Mouse (Mus musculus) limb, embryonic 14.5 days (tissue): ENCODE data around the gene Ankrd65. TPM values are rescaled to one million over a fixed set of nuclear protein-coding genes. Genes with fewer than 3 reads are reported as not detected.

Experiments
- ATAC-seq: fragments of 200-750 bp; cut with Nextera tagmentation; 2 replicates; pipeline ENCODE4 v1.8.0; 2017; ENCODE audit warnings: low read depth, moderate number of reproducible peaks, moderate TSS enrichment; ENCODE audit not compliant: low FRiP score
- DNase-seq: peaks from one replicate; pipeline ENCODE4 v3.0.0-alpha.2; 2015; ENCODE audit warnings: low spot score
- H3K27ac ChIP-seq: fragments of 300-500 bp; sonication (generic); replicated peaks from 2 replicates; pipeline ENCODE4 v1.5.1; 2014; ENCODE audit warnings: low read depth, mild to moderate bottlenecking, low read length, moderate library complexity, mixed read lengths
- H3K27me3 ChIP-seq: fragments of 300-500 bp; sonication (generic); 2 replicates; pipeline ENCODE4 v1.6.1; 2014; ENCODE audit warnings: low read length, mixed read lengths; ENCODE audit not compliant: control insufficient read depth, insufficient read depth
- H3K36me3 ChIP-seq: fragments of 300-500 bp; sonication (generic); 2 replicates; pipeline ENCODE4 v1.6.1; 2014; ENCODE audit warnings: mild to moderate bottlenecking, low read length, moderate library complexity, mixed read lengths; ENCODE audit not compliant: control insufficient read depth, insufficient read depth
- H3K4me1 ChIP-seq: fragments of 300-500 bp; sonication (generic); 2 replicates; pipeline ENCODE4 v1.6.1; 2014; ENCODE audit warnings: antibody characterized with exemption, low read length, mixed read lengths; ENCODE audit not compliant: control insufficient read depth, insufficient read depth
- H3K4me2 ChIP-seq: fragments of 300-500 bp; sonication (generic); replicated peaks from 2 replicates; pipeline ENCODE4 v1.6.1; 2014; ENCODE audit warnings: low read depth, mild to moderate bottlenecking, low read length, moderate library complexity; ENCODE audit not compliant: severe bottlenecking
- H3K4me3 ChIP-seq: fragments of 300-500 bp; sonication (generic); replicated peaks from 2 replicates; pipeline ENCODE4 v1.5.1; 2014; ENCODE audit warnings: low read length
- H3K9ac ChIP-seq: fragments of 300-500 bp; sonication (generic); 2 replicates; pipeline ENCODE4 v1.6.1; 2014; ENCODE audit warnings: mild to moderate bottlenecking, low read depth, low read length, moderate library complexity; ENCODE audit not compliant: severe bottlenecking
- H3K9me3 ChIP-seq: fragments of 300-500 bp; sonication (generic); 2 replicates; pipeline ENCODE4 v1.6.1; 2016; ENCODE audit warnings: low read length; ENCODE audit not compliant: control insufficient read depth
- POLR2A ChIP-seq: fragments of 200-500 bp; IDR thresholded peaks from 2 replicates; pipeline ENCODE4 v1.8.0; 2012; ENCODE audit warnings: inconsistent platforms, mild to moderate bottlenecking, moderate library complexity, borderline replicate concordance; ENCODE audit not compliant: insufficient read depth, insufficient read length; ENCODE audit errors: extremely low read depth
- WGBS: fragments of 180-500 bp; shearing (Covaris S2); extraction: QIAGEN DNeasy Blood & Tissue Kit; methylation state at CpG from one replicate; pipeline ENCODE4 v1.1.7; 2014; 5-methylcytosine and 5-hydroxymethylcytosine counted together
- polyA plus RNA-seq, 2 experiments: library from polyadenylated mRNA; depleted of rRNA in 1 of 2; stranded (reverse) in 1 of 2; unstranded in 1 of 2; fragments of >200 nt; fragmentation: Nextera tagmentation in 1 of 2; extraction: Ambion mirVana in 1 of 2; gene quantifications; 2 replicates each; pipeline versions ENCODE4 v1.2.1 to v1.2.3; 2012 to 2014

Gene Ankrd65
- polyA plus RNA-seq, 2 experiments = not detected

DNA sequence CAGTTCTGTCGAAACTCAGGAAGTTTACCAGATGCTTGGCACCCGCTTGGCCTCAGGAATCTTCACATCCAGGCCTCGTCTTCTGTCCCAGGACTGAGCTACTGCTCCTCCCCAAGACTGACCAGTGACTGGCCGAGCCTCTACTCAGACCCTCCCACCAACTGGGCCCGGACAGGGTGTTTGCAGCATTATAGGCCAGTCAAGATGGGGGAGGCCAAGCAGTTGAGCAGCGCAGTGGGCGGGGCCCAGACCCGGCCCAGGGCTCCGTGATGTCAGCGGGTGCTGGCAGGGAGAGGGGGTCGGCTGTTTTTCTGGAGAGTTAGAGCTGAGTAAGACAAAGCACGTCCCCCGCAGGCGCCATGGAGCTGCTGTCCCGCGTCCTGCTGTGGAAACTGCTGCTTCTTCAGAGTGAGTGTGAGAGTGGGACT lies 49.3 kb downstream of the Ankrd65 start, which contains the start of gene Mxra8:
Gene Mxra8 (plus strand): TSS at position 198 of the 428 bp plus-strand sequence.
- peaks cover 21% of the 10 kb centered on the region for H3K36me3 ChIP-seq
- H3K4me3 ChIP-seq = peak within 1 kb of the TSS; percentile 48
- peaks cover 24% of the 10 kb centered on the region for H3K4me1 ChIP-seq
- ATAC-seq = peak; percentile 82
- DNase-seq = peak; percentile 82
- peak within 1 kb of the TSS; percentile 68 for H3K4me2 ChIP-seq
- peak within 1 kb of the TSS; percentile 62 for H3K9ac ChIP-seq
- 4% methylated on average over 16 of the region's 16 CpGs for WGBS
- TF ChIP-seq POLR2A = 0 out of 2 replicates have a peak, but pooled peaks have one; percentile 27
- peak within 1 kb of the TSS; percentile 76 for H3K27ac ChIP-seq
- H3K9me3 ChIP-seq = no peaks in the 10 kb centered on the region
- no peaks in the 10 kb centered on the region for H3K27me3 ChIP-seq

- ATAC-seq (peak; percentile 5; the same call in 1 of the 2 replicates), DNase-seq (no peak)
- no peaks in the 10 kb centered on the region for H3K27me3 ChIP-seq
- H3K9me3 ChIP-seq = no peaks in the 10 kb centered on the region
- TF ChIP-seq POLR2A = no peak
- peak overlapping the region; percentile 62 for H3K9ac ChIP-seq
- H3K4me1 ChIP-seq = peaks cover 24% of the 10 kb centered on the region
- peaks cover 21% of the 10 kb centered on the region for H3K36me3 ChIP-seq
- WGBS = 4% methylated on average over 8 of the region's 8 CpGs
- peak overlapping the region; percentile 48 for H3K4me3 ChIP-seq
- H3K4me2 ChIP-seq = peak overlapping the region; percentile 68
- peak overlapping the region; percentile 76 for H3K27ac ChIP-seq
Measured at GRCm38 (mm10) chr4:155840076-155841002, 50.1 kb downstream of the Ankrd65 start.

- ATAC-seq = peak; percentile 50
- TF ChIP-seq POLR2A = no peak
- H3K27ac ChIP-seq = peak overlapping the region; percentile 76
- DNase-seq = peak; percentile 79
- H3K9me3 ChIP-seq = no peaks in the 10 kb centered on the region
- WGBS = 0% methylated on average over 32 of the region's 32 CpGs
- peak overlapping the region; percentile 68 for H3K4me2 ChIP-seq
- H3K9ac ChIP-seq = peak overlapping the region; percentile 62
- peak overlapping the region; percentile 48 for H3K4me3 ChIP-seq
- H3K27me3 ChIP-seq = no peaks in the 10 kb centered on the region
- peaks cover 24% of the 10 kb centered on the region for H3K4me1 ChIP-seq
- H3K36me3 ChIP-seq = peaks cover 21% of the 10 kb centered on the region
Measured at GRCm38 (mm10) chr4:155841003-155841454, 50.8 kb downstream of the Ankrd65 start.

GRCm38 (mm10) chr4:155841651-155842270 lies 51.5 kb downstream of the Ankrd65 start:
- DNase-seq (no peak), ATAC-seq (no peak)
- Histone ChIP-seq H3K27ac (no peak overlapping the region), H3K4me1 (peaks cover 24% of the 10 kb centered on the region), H3K9me3 (no peaks in the 10 kb centered on the region), H3K4me3 (no peak overlapping the region), H3K36me3 (peaks cover 21% of the 10 kb centered on the region), H3K27me3 (no peaks in the 10 kb centered on the region), H3K9ac (no peak overlapping the region), H3K4me2 (peak overlapping the region; percentile 68)
- WGBS = 48% methylated on average over 38 of the region's 38 CpGs
- TF ChIP-seq POLR2A = no peak

DNA sequence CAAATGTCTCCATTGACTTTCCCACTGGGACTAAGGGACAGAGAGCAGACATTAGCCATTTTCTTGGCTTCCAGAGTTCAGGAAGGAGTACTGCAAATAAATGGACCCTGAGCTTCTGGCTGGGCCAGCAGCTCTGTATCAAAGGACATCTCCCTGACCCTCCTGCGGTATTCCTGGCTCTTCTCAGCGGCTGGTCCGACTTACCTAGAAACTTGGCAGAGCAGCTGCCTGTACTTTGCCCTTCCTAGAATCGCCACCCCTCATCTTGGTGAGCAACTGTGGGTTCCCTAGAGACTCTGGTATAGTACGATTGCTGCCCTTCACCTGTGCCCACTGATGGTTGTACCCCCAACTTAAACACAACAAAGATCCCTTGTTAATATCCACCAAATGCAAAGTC lies 53.0 kb downstream of the Ankrd65 start:
- Histone ChIP-seq H3K27me3 (no peaks in the 10 kb centered on the region), H3K36me3 (peaks cover 21% of the 10 kb centered on the region), H3K4me2 (no peak overlapping the region), H3K27ac (no peak overlapping the region), H3K4me3 (no peak overlapping the region), H3K9ac (no peak overlapping the region), H3K4me1 (peaks cover 28% of the 10 kb centered on the region), H3K9me3 (no peaks in the 10 kb centered on the region)
- ATAC-seq = no peak
- WGBS = 94% methylated on average over 5 of the region's 5 CpGs
- TF ChIP-seq POLR2A = no peak
- DNase-seq = no peak
